Mouse (Mus musculus): ENCODE measurements around the gene Rab40b. TPM values are rescaled to one million over a fixed set of nuclear protein-coding genes. Genes with fewer than 3 reads are reported as not detected.
A peak's percentile ranks its signal among the peaks of the same experiment; 100 is the strongest.
"Not testable (repeated sequence)": the region's sequence is repeated elsewhere in the genome, so short reads cannot be mapped to it uniquely, and the experiment has no call there.

The Rab40b gene
- polyA plus RNA-seq, 1 experiment = 1.8 TPM

GRCm38 (mm10) chr11:121347036-121347435 lies 41.0 kb downstream of the Rab40b start:
- WGBS = 68% methylated on average over 2 of the region's 2 CpGs
- no peak overlapping the region for H3K27ac ChIP-seq (ENCODE audit: insufficient read depth, low read depth, low read length)
- DNase-seq = peak; percentile 6
- no peaks in the 10 kb centered on the region for H3K27me3 ChIP-seq (replicated peaks; ENCODE audit: control insufficient read depth, insufficient read depth, low read length)
- H3K4me3 ChIP-seq (ENCODE audit: insufficient read depth, low read depth, low read length) = no peak overlapping the region
- no peaks in the 10 kb centered on the region; the same call in 1 of the 2 replicates for H3K4me1 ChIP-seq (ENCODE audit: control insufficient read depth, insufficient read depth, low read length)
- no peaks in the 10 kb centered on the region for H3K36me3 ChIP-seq (ENCODE audit: control insufficient read depth, insufficient read depth, low read length)
- no peak for TF ChIP-seq CTCF (conservative IDR thresholded peaks at IDR 0.05; ENCODE audit: insufficient read depth, insufficient read length, low read depth, low read length)

GRCm38 (mm10) chr11:121342423-121342822 lies 45.6 kb downstream of the Rab40b start:
- H3K27me3 ChIP-seq (replicated peaks; ENCODE audit: control insufficient read depth, insufficient read depth, low read length); DNase-seq; H3K4me1 ChIP-seq (ENCODE audit: control insufficient read depth, insufficient read depth, low read length); H3K27ac ChIP-seq (ENCODE audit: insufficient read depth, low read depth, low read length); H3K36me3 ChIP-seq (ENCODE audit: control insufficient read depth, insufficient read depth, low read length); H3K4me3 ChIP-seq (ENCODE audit: insufficient read depth, low read depth, low read length): not testable (repeated sequence)
- 44% methylated on average over 1 of the region's 1 CpGs for WGBS

GRCm38 (mm10) chr11:121340287-121340686 lies 47.8 kb downstream of the Rab40b start:
- no peak for TF ChIP-seq POLR2A (IDR thresholded peaks at IDR 0.05; ENCODE audit: low read depth, low read length)
- no peak for TF ChIP-seq CTCF (conservative IDR thresholded peaks at IDR 0.05; ENCODE audit: insufficient read depth, insufficient read length, low read depth, low read length)
- H3K4me1 ChIP-seq (ENCODE audit: control insufficient read depth, insufficient read depth, low read length) = no peaks in the 10 kb centered on the region; the same call in 1 of the 2 replicates
- 63% methylated on average over 1 of the region's 1 CpGs for WGBS
- no peak overlapping the region for H3K4me3 ChIP-seq (ENCODE audit: insufficient read depth, low read depth, low read length)
- H3K36me3 ChIP-seq (ENCODE audit: control insufficient read depth, insufficient read depth, low read length) = no peaks in the 10 kb centered on the region; the same call in 1 of the 2 replicates
- no peaks in the 10 kb centered on the region for H3K27me3 ChIP-seq (replicated peaks; ENCODE audit: control insufficient read depth, insufficient read depth, low read length)
- H3K27ac ChIP-seq (ENCODE audit: insufficient read depth, low read depth, low read length) = no peak overlapping the region
- no peak for DNase-seq

GRCm38 (mm10) chr11:121339647-121340046 lies 48.4 kb downstream of the Rab40b start:
- no peak for TF ChIP-seq POLR2A (IDR thresholded peaks at IDR 0.05; ENCODE audit: low read depth, low read length)
- TF ChIP-seq CTCF (conservative IDR thresholded peaks at IDR 0.05; ENCODE audit: insufficient read depth, insufficient read length, low read depth, low read length) = no peak
- WGBS = 94% methylated on average over 1 of the region's 1 CpGs
- H3K27me3 ChIP-seq (replicated peaks; ENCODE audit: control insufficient read depth, insufficient read depth, low read length) = no peaks in the 10 kb centered on the region
- no peaks in the 10 kb centered on the region; the same call in 1 of the 2 replicates for H3K4me1 ChIP-seq (ENCODE audit: control insufficient read depth, insufficient read depth, low read length)
- no peak overlapping the region for H3K4me3 ChIP-seq (ENCODE audit: insufficient read depth, low read depth, low read length)
- no peak for DNase-seq
- H3K27ac ChIP-seq (ENCODE audit: insufficient read depth, low read depth, low read length) = no peak overlapping the region
- H3K36me3 ChIP-seq (ENCODE audit: control insufficient read depth, insufficient read depth, low read length) = no peaks in the 10 kb centered on the region; the same call in 1 of the 2 replicates

GRCm38 (mm10) chr11:121331641-121332040 lies 56.4 kb downstream of the Rab40b start:
- no peak for DNase-seq
- H3K4me1 ChIP-seq (ENCODE audit: control insufficient read depth, insufficient read depth, low read length) = peaks cover under 1% of the 10 kb centered on the region; the same call in 1 of the 2 replicates
- no peak for TF ChIP-seq CTCF (conservative IDR thresholded peaks at IDR 0.05; ENCODE audit: insufficient read depth, insufficient read length, low read depth, low read length)
- H3K36me3 ChIP-seq (ENCODE audit: control insufficient read depth, insufficient read depth, low read length) = peaks cover 2% of the 10 kb centered on the region
- H3K4me3 ChIP-seq (ENCODE audit: insufficient read depth, low read depth, low read length) = no peak overlapping the region
- H3K27me3 ChIP-seq (replicated peaks; ENCODE audit: control insufficient read depth, insufficient read depth, low read length) = no peaks in the 10 kb centered on the region
- no peak overlapping the region for H3K27ac ChIP-seq (ENCODE audit: insufficient read depth, low read depth, low read length)
- WGBS = 68% methylated on average over 3 of the region's 3 CpGs

- no peaks in the 10 kb centered on the region for H3K27me3 ChIP-seq (replicated peaks; ENCODE audit: control insufficient read depth, insufficient read depth, low read length)
- peaks cover 5% of the 10 kb centered on the region for H3K4me1 ChIP-seq (ENCODE audit: control insufficient read depth, insufficient read depth, low read length)
- peaks cover 2% of the 10 kb centered on the region for H3K36me3 ChIP-seq (ENCODE audit: control insufficient read depth, insufficient read depth, low read length)
- no peak overlapping the region for H3K4me3 ChIP-seq (ENCODE audit: insufficient read depth, low read depth, low read length)
- no peak for DNase-seq
- H3K27ac ChIP-seq (ENCODE audit: insufficient read depth, low read depth, low read length) = no peak overlapping the region
- TF ChIP-seq POLR2A (IDR thresholded peaks at IDR 0.05; ENCODE audit: low read depth, low read length) (no peak), CTCF (conservative IDR thresholded peaks at IDR 0.05; ENCODE audit: insufficient read depth, insufficient read length, low read depth, low read length) (no peak)
These were observed 59.4 kb downstream of the Rab40b start for GRCm38 (mm10) chr11:121328619-121329018.

GRCm38 (mm10) chr11:121328206-121328605 lies 59.8 kb downstream of the Rab40b start:
- no peak overlapping the region for H3K27ac ChIP-seq (ENCODE audit: insufficient read depth, low read depth, low read length)
- DNase-seq = no peak
- no peaks in the 10 kb centered on the region for H3K27me3 ChIP-seq (replicated peaks; ENCODE audit: control insufficient read depth, insufficient read depth, low read length)
- peaks cover 5% of the 10 kb centered on the region for H3K4me1 ChIP-seq (ENCODE audit: control insufficient read depth, insufficient read depth, low read length)
- peaks cover 2% of the 10 kb centered on the region for H3K36me3 ChIP-seq (ENCODE audit: control insufficient read depth, insufficient read depth, low read length)
- no peak for TF ChIP-seq POLR2A (IDR thresholded peaks at IDR 0.05; ENCODE audit: low read depth, low read length)
- TF ChIP-seq CTCF (conservative IDR thresholded peaks at IDR 0.05; ENCODE audit: insufficient read depth, insufficient read length, low read depth, low read length) = no peak
- H3K4me3 ChIP-seq (ENCODE audit: insufficient read depth, low read depth, low read length) = no peak overlapping the region
- WGBS = 96% methylated on average over 9 of the region's 9 CpGs

GRCm38 (mm10) chr11:121326681-121327080 lies 61.4 kb downstream of the Rab40b start:
- no peak for DNase-seq
- WGBS = 96% methylated on average over 5 of the region's 5 CpGs
- Histone ChIP-seq H3K36me3 (ENCODE audit: control insufficient read depth, insufficient read depth, low read length) (peaks cover 2% of the 10 kb centered on the region), H3K4me1 (ENCODE audit: control insufficient read depth, insufficient read depth, low read length) (peaks cover 5% of the 10 kb centered on the region), H3K27me3 (replicated peaks; ENCODE audit: control insufficient read depth, insufficient read depth, low read length) (no peaks in the 10 kb centered on the region), H3K27ac (ENCODE audit: insufficient read depth, low read depth, low read length) (peak overlapping the region; percentile 66), H3K4me3 (ENCODE audit: insufficient read depth, low read depth, low read length) (no peak overlapping the region)
- no peak for TF ChIP-seq CTCF (conservative IDR thresholded peaks at IDR 0.05; ENCODE audit: insufficient read depth, insufficient read length, low read depth, low read length)
- no peak for TF ChIP-seq POLR2A (IDR thresholded peaks at IDR 0.05; ENCODE audit: low read depth, low read length)

Measured in kidney, adult 2 months (tissue).